ENCODE assay signal across 10 mouse cellular contexts in the genomic region with DNA sequence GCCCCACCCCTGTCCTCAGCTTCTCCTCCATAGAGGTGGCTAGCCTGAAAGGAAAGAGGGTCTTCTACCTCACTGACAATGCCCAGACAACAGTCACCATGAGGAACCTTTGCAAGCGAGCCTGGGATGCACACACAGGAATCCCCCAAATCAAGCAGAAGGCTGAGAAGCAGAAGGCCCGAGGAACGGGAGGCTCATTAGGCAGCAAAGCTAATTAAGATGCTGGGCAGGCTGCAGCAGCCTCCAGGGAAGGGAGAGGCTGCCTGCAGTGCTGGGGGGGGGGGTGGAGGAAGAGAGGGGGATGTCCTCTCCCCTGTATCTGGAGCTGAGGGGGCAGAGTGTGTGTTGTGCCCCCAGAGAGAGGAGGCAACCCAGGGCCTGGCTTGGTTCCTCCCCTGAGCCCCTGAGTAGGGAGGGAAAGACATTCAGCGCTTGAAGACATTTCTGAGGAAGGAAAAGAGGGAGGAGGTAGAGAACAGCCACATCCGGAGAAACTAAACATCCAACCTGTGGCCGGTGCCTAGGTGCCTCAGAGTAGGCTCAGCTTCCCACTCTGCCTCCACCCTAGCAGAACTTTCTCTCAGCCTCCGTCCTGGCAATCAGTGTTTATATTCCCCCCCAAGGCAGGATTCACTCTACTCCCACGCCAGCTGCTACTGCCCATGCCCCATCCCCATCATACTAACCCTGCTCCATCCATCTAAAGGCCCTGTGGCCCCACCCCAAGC. TPM values are rescaled to one million over a fixed set of nuclear protein-coding genes. Genes with fewer than 3 reads are reported as not detected.
DNase-seq lines count a peak whose midpoint lies in the region; ATAC-seq and TF ChIP-seq lines count a peak whose summit lies in the region.
"Had no signal": no experiment of that assay in that cellular context is flagged by ENCODE, and none has a peak within 500 bp of the region (broad histone marks: within the 10 kb centered on the region; RNA-seq: fewer than 3 reads in every experiment).

No protein-coding gene starts in this region.

- no peak overlapping the region for H3K9ac ChIP-seq in stomach, embryonic 14.5 days (replicated peaks; ENCODE audit: low read depth, low read length)
- H3K9ac ChIP-seq in stomach, postnatal 0 days (ENCODE audit: low read length) = no peak overlapping the region
- peak overlapping the region; percentile 53 for H3K9ac ChIP-seq in forebrain, embryonic 14.5 days (ENCODE audit: low read length)
- peak overlapping the region; percentile 25; the same call in 1 of the 2 replicates for H3K9ac ChIP-seq in limb, embryonic 14.5 days (ENCODE audit: low read depth, low read length, severe bottlenecking)
- H3K9ac ChIP-seq: liver, embryonic 15.5 days had no signal

- TF ChIP-seq EP300 in stomach, postnatal 0 days (optimal IDR thresholded peaks at IDR 0.05) = no peak

- no peak for ATAC-seq in stomach, embryonic 14.5 days (ENCODE audit: insufficient number of reproducible peaks, insufficient read depth, low FRiP score, low read depth)
- no peak for ATAC-seq in stomach, postnatal 0 days (ENCODE audit: low FRiP score, low TSS enrichment)
- peak; percentile 33; the same call in 1 of the 2 replicates for ATAC-seq in forebrain, embryonic 14.5 days
- ATAC-seq in limb, embryonic 14.5 days (ENCODE audit: low FRiP score, low read depth) = no peak

- peak overlapping the region; percentile 14; the same call in 1 of the 2 replicates for H3K4me2 ChIP-seq in stomach, embryonic 14.5 days (replicated peaks; ENCODE audit: low read depth, low read length)
- H3K4me2 ChIP-seq in stomach, postnatal 0 days (replicated peaks; ENCODE audit: low read depth) = no peak overlapping the region
- peak overlapping the region; percentile 57 for H3K4me2 ChIP-seq in forebrain, embryonic 14.5 days (ENCODE audit: low read length)
- peak overlapping the region; percentile 6 for H3K4me2 ChIP-seq in limb, embryonic 14.5 days (replicated peaks; ENCODE audit: low read depth, low read length, severe bottlenecking)
- H3K4me2 ChIP-seq: liver, embryonic 15.5 days had no signal

- no peak overlapping the region for H3K4me3 ChIP-seq in stomach, embryonic 14.5 days (ENCODE audit: low read depth, low read length)
- H3K4me3 ChIP-seq in stomach, postnatal 0 days (ENCODE audit: low read depth, low read length) = no peak overlapping the region
- peak overlapping the region; percentile 4; the same call in 1 of the 2 replicates for H3K4me3 ChIP-seq in forebrain, embryonic 14.5 days (ENCODE audit: low read depth, low read length)
- H3K4me3 ChIP-seq in limb, embryonic 14.5 days (replicated peaks; ENCODE audit: low read length) = no peak overlapping the region
- H3K4me3 ChIP-seq: liver, embryonic 15.5 days had no signal

- no peaks in the 10 kb centered on the region for H3K9me3 ChIP-seq in stomach, embryonic 14.5 days (ENCODE audit: control insufficient read depth, low read depth, low read length)
- H3K9me3 ChIP-seq in stomach, postnatal 0 days (ENCODE audit: control insufficient read depth, low read length) = no peaks in the 10 kb centered on the region
- no peaks in the 10 kb centered on the region for H3K9me3 ChIP-seq in forebrain, embryonic 14.5 days (replicated peaks; ENCODE audit: control insufficient read depth, low read length)
- no peaks in the 10 kb centered on the region for H3K9me3 ChIP-seq in limb, embryonic 14.5 days (ENCODE audit: control insufficient read depth, low read length)
- H3K9me3 ChIP-seq: liver, embryonic 15.5 days had no signal

- TF ChIP-seq POLR2A in limb, embryonic 14.5 days (IDR thresholded peaks at IDR 0.05; ENCODE audit: borderline replicate concordance, extremely low read depth, insufficient read depth, insufficient read length) = no peak

- TF ChIP-seq CTCF in stomach, postnatal 0 days (IDR thresholded peaks at IDR 0.05; ENCODE audit: low read depth) = no peak

- no peaks in the 10 kb centered on the region for H3K27me3 ChIP-seq in stomach, embryonic 14.5 days (ENCODE audit: control insufficient read depth, insufficient read depth, low read length)
- no peaks in the 10 kb centered on the region for H3K27me3 ChIP-seq in stomach, postnatal 0 days (ENCODE audit: control insufficient read depth, insufficient read depth, low read length)
- H3K27me3 ChIP-seq in forebrain, embryonic 14.5 days (replicated peaks; ENCODE audit: control insufficient read depth, insufficient read depth, low read length) = no peaks in the 10 kb centered on the region
- no peaks in the 10 kb centered on the region for H3K27me3 ChIP-seq in limb, embryonic 14.5 days (ENCODE audit: control insufficient read depth, insufficient read depth, low read length)

- DNase-seq in stomach, postnatal 0 days (ENCODE audit: low spot score) = no peak
- peak; percentile 77 for DNase-seq in forebrain, embryonic 14.5 days (ENCODE audit: low spot score)
- no peak for DNase-seq in limb, embryonic 14.5 days (ENCODE audit: low spot score)
- peak; percentile 39 to 53 for DNase-seq in thymus, postnatal 36 days
- no peak for DNase-seq in kidney, postnatal 4 days
- no peak for DNase-seq in heart, postnatal 14 days
- DNase-seq in left cerebral cortex, postnatal 4 days = no peak
- DNase-seq: kidney, adult 11 months had no signal

- 33% methylated on average over 8 of the region's 8 CpGs for WGBS in stomach, embryonic 14.5 days
- WGBS in stomach, postnatal 0 days = 55% methylated on average over 8 of the region's 8 CpGs
- WGBS in forebrain, embryonic 14.5 days = 10% methylated on average over 8 of the region's 8 CpGs
- 23% methylated on average over 7 of the region's 8 CpGs for WGBS in limb, embryonic 14.5 days

- intact Hi-C loops in heart, postnatal 14 days (cut with DNase I) = no loop called here
- intact Hi-C loops in left cerebral cortex, postnatal 4 days (cut with DNase I) = no loop called here

- H3K27ac ChIP-seq in stomach, embryonic 14.5 days (ENCODE audit: low read length) = peak overlapping the region; percentile 15; the same call in 1 of the 2 replicates
- H3K27ac ChIP-seq in stomach, postnatal 0 days (replicated peaks) = no peak overlapping the region
- peak overlapping the region; percentile 86 for H3K27ac ChIP-seq in forebrain, embryonic 14.5 days (ENCODE audit: low read depth, low read length)
- H3K27ac ChIP-seq in limb, embryonic 14.5 days (replicated peaks; ENCODE audit: low read depth, low read length) = no peak overlapping the region
- H3K27ac ChIP-seq: liver, embryonic 15.5 days had no signal

- peaks cover 5% of the 10 kb centered on the region; the same call in 1 of the 2 replicates for H3K36me3 ChIP-seq in stomach, embryonic 14.5 days (ENCODE audit: control insufficient read depth, insufficient read depth, low read length)
- H3K36me3 ChIP-seq in stomach, postnatal 0 days (ENCODE audit: control insufficient read depth, insufficient read depth, low read length) = no peaks in the 10 kb centered on the region
- H3K36me3 ChIP-seq in forebrain, embryonic 14.5 days (ENCODE audit: control insufficient read depth, insufficient read depth, low read length) = peaks cover 33% of the 10 kb centered on the region
- peaks cover 38% of the 10 kb centered on the region for H3K36me3 ChIP-seq in limb, embryonic 14.5 days (ENCODE audit: control insufficient read depth, insufficient read depth, low read length)
- H3K36me3 ChIP-seq: liver, embryonic 15.5 days had no signal

- peaks cover 17% of the 10 kb centered on the region; the same call in 1 of the 2 replicates for H3K4me1 ChIP-seq in stomach, embryonic 14.5 days (ENCODE audit: control insufficient read depth, insufficient read depth, low read length)
- H3K4me1 ChIP-seq in stomach, postnatal 0 days (replicated peaks; ENCODE audit: control insufficient read depth, insufficient read depth) = no peaks in the 10 kb centered on the region
- H3K4me1 ChIP-seq in forebrain, embryonic 14.5 days (ENCODE audit: control insufficient read depth, insufficient read depth, low read length) = peaks cover 35% of the 10 kb centered on the region
- H3K4me1 ChIP-seq in limb, embryonic 14.5 days (ENCODE audit: control insufficient read depth, insufficient read depth, low read length) = peaks cover 22% of the 10 kb centered on the region

RNA-seq across cellular contexts. Expression of gene Cacnb1, which starts 2.8 kb away (rescaled TPM):
- polyA plus RNA-seq in stomach, embryonic 14.5 days (2014; fragmentation: Nextera tagmentation; extraction: Ambion mirVana) = 7.3 and 9.7 TPM in 2 replicates
- polyA plus RNA-seq in stomach, postnatal 0 days (2015; fragmentation: Nextera tagmentation; extraction: Ambion mirVana) = 4.2 and 4.9 TPM in 2 replicates
- 22.1 and 29.2 TPM in 2 replicates for polyA plus RNA-seq in forebrain, embryonic 14.5 days (2014; fragmentation: Nextera tagmentation; extraction: Ambion mirVana)
- 51.4 and 54.1 TPM in 2 replicates for polyA plus RNA-seq in limb, embryonic 14.5 days (2012; rRNA removed)
- polyA plus RNA-seq in limb, embryonic 14.5 days (2014; fragmentation: Nextera tagmentation; extraction: Ambion mirVana) = 20.9 and 21.5 TPM in 2 replicates
- total RNA-seq in heart, postnatal 14 days (2021) = 1 to 10 TPM; 5.5 to 6.9 TPM
- total RNA-seq in left cerebral cortex, postnatal 4 days (2021) = 100 to 1,000 TPM; 100 to 104 TPM

RNA-seq across cellular contexts. Expression of gene Rpl19, which starts 6.5 kb away (rescaled TPM):
- 1,095 and 1,157 TPM in 2 replicates for polyA plus RNA-seq in stomach, embryonic 14.5 days (2014; fragmentation: Nextera tagmentation; extraction: Ambion mirVana)
- polyA plus RNA-seq in stomach, postnatal 0 days (2015; fragmentation: Nextera tagmentation; extraction: Ambion mirVana) = 863 and 874 TPM in 2 replicates
- 787 and 932 TPM in 2 replicates for polyA plus RNA-seq in forebrain, embryonic 14.5 days (2014; fragmentation: Nextera tagmentation; extraction: Ambion mirVana)
- polyA plus RNA-seq in limb, embryonic 14.5 days (2012; rRNA removed) = 1,201 and 1,869 TPM in 2 replicates
- 1,151 and 1,199 TPM in 2 replicates for polyA plus RNA-seq in limb, embryonic 14.5 days (2014; fragmentation: Nextera tagmentation; extraction: Ambion mirVana)
- total RNA-seq in heart, postnatal 14 days (2021) = 100 to 1,000 TPM; 538 to 580 TPM
- 100 to 1,000 TPM; 711 to 733 TPM for total RNA-seq in left cerebral cortex, postnatal 4 days (2021)

RNA-seq across cellular contexts. Expression of gene Arl5c, which starts 24.1 kb away (rescaled TPM):
- 7.8 and 11.6 TPM in 2 replicates for polyA plus RNA-seq in stomach, embryonic 14.5 days (2014; fragmentation: Nextera tagmentation; extraction: Ambion mirVana)
- 7.5 and 9.8 TPM in 2 replicates for polyA plus RNA-seq in stomach, postnatal 0 days (2015; fragmentation: Nextera tagmentation; extraction: Ambion mirVana)
- polyA plus RNA-seq in forebrain, embryonic 14.5 days (2014; fragmentation: Nextera tagmentation; extraction: Ambion mirVana) = 2.8 and 4.8 TPM in 2 replicates
- polyA plus RNA-seq in limb, embryonic 14.5 days (2012; rRNA removed) = 2.4 and 2.7 TPM in 2 replicates
- polyA plus RNA-seq in limb, embryonic 14.5 days (2014; fragmentation: Nextera tagmentation; extraction: Ambion mirVana) = 6.1 and 7.4 TPM in 2 replicates
- total RNA-seq in heart, postnatal 14 days (2021) = 1 to 10 TPM; 1.6 to 6.2 TPM
- total RNA-seq in left cerebral cortex, postnatal 4 days (2021) = 1 to 10 TPM; 2.2 to 2.5 TPM

RNA-seq across cellular contexts. Expression of gene Stac2, which starts 33.2 kb away (rescaled TPM):
- polyA plus RNA-seq in stomach, embryonic 14.5 days (2014; fragmentation: Nextera tagmentation; extraction: Ambion mirVana) = 0.30 and 0.32 TPM in 2 replicates
- polyA plus RNA-seq in stomach, postnatal 0 days (2015; fragmentation: Nextera tagmentation; extraction: Ambion mirVana) = 0.05 and 0.08 TPM in 2 replicates
- 1.1 and 2.4 TPM in 2 replicates for polyA plus RNA-seq in forebrain, embryonic 14.5 days (2014; fragmentation: Nextera tagmentation; extraction: Ambion mirVana)
- 1.4 and 1.6 TPM in 2 replicates for polyA plus RNA-seq in limb, embryonic 14.5 days (2012; rRNA removed)
- polyA plus RNA-seq in limb, embryonic 14.5 days (2014; fragmentation: Nextera tagmentation; extraction: Ambion mirVana) = 0.70 and 1.0 TPM in 2 replicates
- total RNA-seq in heart, postnatal 14 days (2021) = under 1 TPM; 0.27 to 0.43 TPM
- total RNA-seq in left cerebral cortex, postnatal 4 days (2021) = 10 to 100 TPM in 1 of 2 experiments, 1 to 10 TPM in 1; 8.7 to 11.7 TPM

RNA-seq across cellular contexts. Expression of gene Plxdc1, which starts 33.8 kb away (rescaled TPM):
- polyA plus RNA-seq in stomach, embryonic 14.5 days (2014; fragmentation: Nextera tagmentation; extraction: Ambion mirVana) = 0.38 and 0.56 TPM in 2 replicates
- polyA plus RNA-seq in stomach, postnatal 0 days (2015; fragmentation: Nextera tagmentation; extraction: Ambion mirVana) = 0.40 and 0.45 TPM in 2 replicates
- polyA plus RNA-seq in forebrain, embryonic 14.5 days (2014; fragmentation: Nextera tagmentation; extraction: Ambion mirVana) = 0.48 and 0.84 TPM in 2 replicates
- 1.0 and 1.1 TPM in 2 replicates for polyA plus RNA-seq in limb, embryonic 14.5 days (2012; rRNA removed)
- 1.1 and 1.7 TPM in 2 replicates for polyA plus RNA-seq in limb, embryonic 14.5 days (2014; fragmentation: Nextera tagmentation; extraction: Ambion mirVana)
- 1 to 10 TPM; 7.3 TPM for total RNA-seq in heart, postnatal 14 days (2021)
- total RNA-seq in left cerebral cortex, postnatal 4 days (2021) = 1 to 10 TPM; 2.1 to 2.4 TPM

Comparison
In these comparisons a context has a peak if more than half of its experiments do, and no peak if none do; other contexts are left out.
1. H3K27ac ChIP-seq: peak in stomach, embryonic 14.5 days (single experiment) and forebrain, embryonic 14.5 days (single experiment); none in stomach, postnatal 0 days (single experiment) and limb, embryonic 14.5 days (single experiment).
2. H3K9ac ChIP-seq: peak in forebrain, embryonic 14.5 days (single experiment) and limb, embryonic 14.5 days (single experiment); none in stomach, embryonic 14.5 days (single experiment) and stomach, postnatal 0 days (single experiment).
3. DNase-seq: peak in forebrain, embryonic 14.5 days (single experiment) and thymus, postnatal 36 days (2 of 2); none in stomach, postnatal 0 days (single experiment), limb, embryonic 14.5 days (single experiment), kidney, postnatal 4 days (0 of 2), heart, postnatal 14 days (0 of 2) and left cerebral cortex, postnatal 4 days (single experiment).